ENCODE assay signal across 8 mouse cellular contexts in genomic region chr9:119894339-119895009, GRCm38 (mm10). TPM values are rescaled to one million over a fixed set of nuclear protein-coding genes. Genes with fewer than 3 reads are reported as not detected.
DNase-seq lines count a peak whose midpoint lies in the region; ATAC-seq and TF ChIP-seq lines count a peak whose summit lies in the region.

TSS of gene Wdr48 (plus strand) at chr9:119894878.

- no peaks in the 10 kb centered on the region for H3K9me3 ChIP-seq in hindbrain, embryonic 13.5 days

- H3K4me3 ChIP-seq in hindbrain, embryonic 13.5 days = peak within 1 kb of the TSS; percentile 97

- CTCF ChIA-PET in Patski (lab: Charles Lee) = no interaction called here

- ATAC-seq in Patski = peak; percentile 99
- peak; percentile 99 for ATAC-seq in hindbrain, embryonic 13.5 days (ENCODE audit: low FRiP score)

- DNase-seq in Patski (ENCODE audit: low read depth, low spot score) = peak; percentile 84
- peak; percentile 97 to 98 for DNase-seq in cerebellum, postnatal 14 days
- peak; percentile 95 to 96 for DNase-seq in frontal cortex, postnatal 14 days (ENCODE audit: low spot score in 2 of 2)
- peak; percentile 89 to 91 for DNase-seq in layer of hippocampus, postnatal 25 days (ENCODE audit: extremely low spot score in 1 of 2, low spot score in 1 of 2)
- DNase-seq in lung, postnatal 25 days (ENCODE audit: low spot score) = peak; percentile 99
- DNase-seq in retina, embryonic 14.5 days (ENCODE audit: low spot score) = peak; percentile 98
- DNase-seq in thymus, postnatal 4 days = peak; percentile 97

- H3K9ac ChIP-seq in hindbrain, embryonic 13.5 days = peak within 1 kb of the TSS; percentile 91

- no peaks in the 10 kb centered on the region for H3K27me3 ChIP-seq in Patski
- peaks cover 17% of the 10 kb centered on the region for H3K27me3 ChIP-seq in hindbrain, embryonic 13.5 days

- no peaks in the 10 kb centered on the region for H3K36me3 ChIP-seq in hindbrain, embryonic 13.5 days

- POLR2A ChIA-PET in Patski (lab: Charles Lee) = no interaction called here

- 4% methylated on average over 34 of the region's 34 CpGs for WGBS in hindbrain, embryonic 13.5 days

- H3K27ac ChIP-seq in hindbrain, embryonic 13.5 days = peak within 1 kb of the TSS; percentile 83

- no peak for TF ChIP-seq CTCF in Patski (IDR thresholded peaks at IDR 0.05)

- in situ Hi-C loops in Patski (cut with MboI; ENCODE audit: low pct_unique_long_range_greater_than_20kb) = loop anchor here (10.0 to 25.0 kb wide), 2 partner anchors 232 to 430 kb away; no protein-coding TSS in a partner anchor

- peak within 1 kb of the TSS; percentile 97 for H3K4me2 ChIP-seq in hindbrain, embryonic 13.5 days

- H3K4me1 ChIP-seq in hindbrain, embryonic 13.5 days (replicated peaks) = peaks cover 16% of the 10 kb centered on the region

RNA-seq across cellular contexts. Expression of gene Wdr48, which starts in this region (rescaled TPM):
- 38.7 TPM for polyA plus RNA-seq in Patski (2021)
- polyA plus RNA-seq in hindbrain, embryonic 13.5 days (2015; fragmentation: Nextera tagmentation; extraction: Ambion mirVana) = 63.2 and 65.3 TPM in 2 replicates
- 10 to 100 TPM; 64.3 to 70.5 TPM for total RNA-seq in layer of hippocampus, postnatal 25 days (2021)

Comparison
In these comparisons a context has a peak if more than half of its experiments do, and no peak if none do; other contexts are left out.
1. Peak in every context shown above with its lines: DNase-seq, ATAC-seq, H3K4me3 ChIP-seq and H3K27ac ChIP-seq.